Mouse (Mus musculus): Measurements from ENCODE around the gene Atp11c. TPM values are rescaled to one million over a fixed set of nuclear protein-coding genes. Genes with fewer than 3 reads are reported as not detected.

Atp11c gene
- polyA plus RNA-seq, 1 experiment, result 8.8 TPM

GRCm38 (mm10) chrX:60394292-60394691 is 198.2 kb downstream of the Atp11c start:
- DNase-seq (ENCODE audit: extremely low spot score in 1 of 2, low spot score in 1 of 2), result no peak

DNA sequence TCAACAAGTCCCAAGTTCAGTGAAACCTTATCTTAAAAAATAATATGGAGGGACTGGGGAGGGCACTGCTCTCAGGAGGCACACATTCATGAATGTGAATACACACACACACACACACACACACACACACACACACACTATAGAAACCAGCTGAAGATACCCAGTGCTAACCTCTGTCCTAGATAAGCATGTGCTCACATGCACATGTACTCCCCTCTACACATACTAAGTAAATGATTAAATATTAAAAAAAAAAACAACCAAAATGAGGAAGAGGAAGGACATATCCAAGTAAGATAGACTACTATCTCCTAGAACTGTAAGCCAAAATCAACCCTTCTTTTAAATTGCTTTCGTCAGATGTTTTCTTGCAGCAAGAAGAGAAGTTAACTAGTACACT is 205.6 kb downstream of the Atp11c start:
- no peak for DNase-seq (ENCODE audit: extremely low spot score in 1 of 2, low spot score in 1 of 2)

DNA sequence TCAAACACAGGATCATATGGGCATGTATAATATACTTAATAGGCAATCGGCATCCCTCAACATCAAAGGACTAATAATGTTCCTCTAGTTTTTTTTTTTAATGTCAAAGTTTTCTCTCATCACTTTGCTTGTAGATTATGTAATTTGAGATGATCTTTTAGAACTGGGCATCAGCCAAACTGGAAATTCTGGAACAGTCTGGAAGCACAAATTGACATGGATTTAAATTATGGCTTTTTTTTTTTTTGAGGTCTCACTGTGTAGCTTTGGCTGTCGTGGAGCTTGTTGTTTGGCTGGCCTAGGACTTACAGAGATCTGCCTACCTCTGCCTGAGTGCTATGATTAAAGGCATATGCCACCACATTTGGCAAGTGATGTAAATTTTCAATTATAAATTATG is 210.8 kb downstream of the Atp11c start:
- DNase-seq (ENCODE audit: extremely low spot score in 1 of 2, low spot score in 1 of 2), result no peak

- DNase-seq (ENCODE audit: extremely low spot score in 1 of 2, low spot score in 1 of 2), result no peak
Measured at GRCm38 (mm10) chrX:60380386-60380785, 212.1 kb downstream of the Atp11c start.

- DNase-seq (ENCODE audit: extremely low spot score in 1 of 2, low spot score in 1 of 2), result no peak
Measured at GRCm38 (mm10) chrX:60348741-60349140, 243.8 kb downstream of the Atp11c start.

DNA sequence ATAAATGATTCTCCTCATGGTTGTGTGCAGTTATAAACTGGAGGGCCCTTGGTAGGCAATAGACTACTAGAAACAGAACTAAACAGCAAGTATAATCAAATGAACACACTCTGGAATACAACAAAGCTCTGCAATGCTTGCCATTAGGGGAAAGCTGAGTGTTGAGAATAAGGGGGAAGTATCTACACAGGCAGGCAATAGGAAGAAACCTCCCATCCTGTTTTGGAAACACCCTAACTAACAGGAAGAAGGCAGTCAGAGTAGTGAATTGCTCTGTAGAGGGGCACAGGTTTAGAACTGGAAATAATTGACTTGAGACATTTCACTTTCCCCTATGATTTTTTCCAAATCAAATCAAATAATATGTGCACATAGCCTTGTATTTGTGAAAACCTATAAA is 247.1 kb downstream of the Atp11c start:
- no peak for DNase-seq (ENCODE audit: extremely low spot score in 1 of 2, low spot score in 1 of 2)

DNA sequence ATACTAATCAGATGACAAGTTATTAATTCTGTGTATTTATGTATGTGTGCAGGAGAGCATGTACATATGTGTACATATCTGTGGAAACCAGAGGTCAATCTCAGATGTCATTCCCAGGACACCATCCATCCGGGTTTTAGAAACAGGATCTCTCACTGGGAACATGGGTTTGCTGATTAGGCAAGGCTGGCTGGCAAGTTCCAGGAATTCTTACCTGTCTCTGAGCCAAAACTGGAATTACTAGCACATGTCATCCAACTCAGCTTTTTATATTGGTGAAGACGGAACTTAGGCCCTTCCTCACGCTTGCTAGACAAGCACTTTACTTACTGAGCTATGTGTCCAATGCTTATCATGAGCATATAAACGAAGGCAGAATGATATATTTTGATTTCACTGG is 247.5 kb downstream of the Atp11c start:
- no peak for DNase-seq (ENCODE audit: extremely low spot score in 1 of 2, low spot score in 1 of 2)

- DNase-seq (ENCODE audit: extremely low spot score in 1 of 2, low spot score in 1 of 2), result no peak
Measured at GRCm38 (mm10) chrX:60329735-60330134, 262.8 kb downstream of the Atp11c start.

- DNase-seq (ENCODE audit: extremely low spot score in 1 of 2, low spot score in 1 of 2), result no peak
Measured at GRCm38 (mm10) chrX:60321321-60321720, 271.2 kb downstream of the Atp11c start.

DNA sequence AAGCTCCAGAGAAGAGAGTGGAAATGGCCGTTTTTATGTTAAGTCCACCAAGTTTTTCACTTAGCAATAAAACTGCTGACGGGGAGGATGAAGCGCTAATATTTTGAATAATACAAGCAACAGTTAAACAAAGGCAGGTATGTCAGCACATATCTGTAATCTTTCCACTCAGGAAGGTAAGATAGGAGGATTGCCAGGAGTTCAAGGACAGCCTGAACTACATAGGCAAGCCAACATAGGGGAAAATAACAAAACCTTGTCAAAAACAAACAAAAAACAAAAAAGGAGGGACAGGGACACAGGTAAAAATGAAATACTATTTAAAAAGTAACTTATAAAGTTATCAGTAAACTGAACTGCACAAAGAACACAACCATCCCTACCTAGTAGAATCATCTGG is 274.8 kb downstream of the Atp11c start:
- DNase-seq (ENCODE audit: extremely low spot score in 1 of 2, low spot score in 1 of 2), result no peak

- DNase-seq (ENCODE audit: extremely low spot score in 1 of 2, low spot score in 1 of 2), result no peak
Measured at GRCm38 (mm10) chrX:60292335-60292734, 300.2 kb downstream of the Atp11c start.

DNA sequence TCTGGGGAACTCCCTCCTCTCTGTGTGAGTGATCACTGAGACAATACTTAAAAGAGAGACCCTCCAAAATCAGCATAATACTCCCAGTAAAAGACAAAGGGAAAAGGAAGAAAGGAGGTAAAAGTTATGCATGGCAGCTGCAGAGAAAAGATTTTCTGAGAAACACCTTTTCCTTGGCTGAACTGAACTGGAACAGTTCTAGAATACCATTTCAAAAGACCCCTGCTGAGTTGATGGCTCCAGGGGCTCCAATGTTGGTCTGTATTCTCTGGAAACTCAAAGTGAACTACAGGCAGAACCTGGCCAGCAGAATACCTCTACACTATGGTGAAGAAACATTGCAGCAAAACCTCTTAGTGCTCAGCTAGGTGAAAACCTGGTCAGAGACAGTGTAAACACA is 337.2 kb downstream of the Atp11c start:
- DNase-seq (ENCODE audit: extremely low spot score in 1 of 2, low spot score in 1 of 2), result no peak

- no peak for DNase-seq (ENCODE audit: extremely low spot score in 1 of 2, low spot score in 1 of 2)
Measured at GRCm38 (mm10) chrX:60187726-60188125, 404.8 kb downstream of the Atp11c start.

DNA sequence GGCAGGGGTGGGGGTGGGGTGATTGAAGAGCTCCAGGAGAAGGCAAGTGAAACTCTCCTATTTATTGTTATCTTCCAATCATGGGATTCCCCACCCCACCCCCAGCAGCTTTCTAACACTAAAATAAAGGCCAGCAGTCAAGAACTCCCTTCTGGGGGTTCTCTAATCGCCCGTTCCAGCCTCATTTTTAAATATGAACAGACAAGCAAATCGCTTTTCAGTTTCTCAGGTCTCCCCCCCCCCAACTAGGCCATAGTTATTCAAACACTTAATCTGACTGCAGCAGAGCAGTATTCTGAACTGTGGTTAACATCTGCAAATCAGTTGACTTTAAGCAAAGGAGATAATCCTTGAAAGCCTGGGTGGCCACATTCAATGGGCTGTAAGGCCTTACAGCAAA is 409.9 kb downstream of the Atp11c start:
- no peak for DNase-seq (ENCODE audit: extremely low spot score in 1 of 2, low spot score in 1 of 2)

DNA sequence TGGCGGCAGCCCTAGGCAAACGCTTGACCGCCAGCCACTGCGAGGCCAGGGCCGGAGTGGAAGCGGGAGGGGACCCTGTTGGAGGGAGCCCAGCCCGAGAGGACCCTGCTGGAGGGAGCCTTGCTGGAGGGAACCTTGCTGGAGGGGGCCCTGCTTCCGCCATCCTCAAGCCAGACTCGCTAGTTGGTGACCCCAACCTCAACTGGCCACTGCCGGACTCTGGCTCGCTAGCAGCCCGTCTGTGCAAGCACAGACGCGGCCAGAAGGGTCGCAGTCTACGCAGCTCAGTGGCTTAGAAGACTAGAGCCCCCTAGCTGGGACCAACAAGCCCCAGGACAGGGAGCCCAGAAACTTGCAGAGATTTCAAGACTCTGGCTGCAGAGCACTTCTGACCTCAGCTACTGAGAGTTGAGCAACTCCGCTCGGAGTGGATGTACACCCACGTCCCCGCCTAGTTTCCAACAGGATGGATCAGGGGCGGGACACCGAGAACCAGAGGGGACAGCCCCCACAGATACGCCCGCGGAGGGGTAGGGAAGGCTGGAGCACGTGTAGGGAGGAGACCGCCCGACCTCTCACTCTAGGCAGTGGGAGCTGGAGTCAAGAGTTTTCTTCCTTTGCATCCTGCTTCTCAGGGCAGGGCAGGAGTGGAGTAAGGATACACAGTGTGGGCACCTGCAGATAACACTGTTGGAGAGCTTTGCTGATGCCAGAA is 413.6 kb downstream of the Atp11c start, which contains the start of gene Mcf2:
TSS of gene Mcf2 (minus strand) at position 346 of the 715 bp plus-strand sequence.
- no peak for DNase-seq (ENCODE audit: extremely low spot score in 1 of 2, low spot score in 1 of 2)

DNA sequence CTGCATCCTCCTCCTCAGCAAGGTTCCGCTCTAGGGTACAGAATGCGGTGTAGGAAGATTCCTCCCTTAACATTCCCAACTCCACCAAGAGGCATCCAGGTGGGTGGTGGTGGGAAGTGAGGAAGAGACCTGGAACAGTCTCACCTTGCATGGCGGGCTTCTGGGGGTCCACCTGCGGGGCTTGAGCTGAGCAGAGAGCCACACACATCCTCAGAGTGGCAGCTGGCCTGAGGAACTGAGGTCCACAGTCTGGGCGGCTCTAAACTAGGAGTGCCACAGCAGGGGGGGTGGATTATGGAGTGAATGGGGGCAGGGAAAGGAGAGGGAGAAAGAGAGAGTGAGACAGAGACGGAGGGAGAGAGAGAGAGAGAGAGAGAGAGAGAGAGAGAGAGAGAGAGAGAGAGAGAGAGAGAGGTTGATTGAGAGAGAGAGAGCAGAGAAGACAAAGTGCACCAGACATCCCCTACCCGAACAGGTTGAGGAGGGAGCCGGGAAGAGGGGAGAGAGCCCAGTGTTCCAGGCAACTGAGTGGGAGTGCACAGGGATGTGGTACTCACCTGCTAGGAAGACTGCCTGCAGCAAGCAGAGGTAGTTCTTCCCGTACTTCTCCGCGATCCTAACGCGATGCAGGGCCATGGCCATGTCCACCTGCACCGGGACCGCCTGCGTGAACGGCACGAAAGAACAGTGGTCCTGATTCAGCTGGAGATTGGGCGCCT is 414.3 kb downstream of the Atp11c start:
- no peak for DNase-seq (ENCODE audit: extremely low spot score in 1 of 2, low spot score in 1 of 2)

Other genes with a start within 250 kb of the Atp11c start
- gene Gm7073, start 53.4 kb downstream of the Atp11c start, polyA plus RNA-seq (2012; rRNA removed), result not detected in 2 replicates

Measured in frontal cortex, adult 2 months (tissue).